Mouse (Mus musculus): Measurements from ENCODE around the gene Rgs7. TPM values are rescaled to one million over a fixed set of nuclear protein-coding genes. Genes with fewer than 3 reads are reported as not detected.

The Rgs7 gene
- total and polyA plus RNA-seq, 3 experiments = not detected

- no peaks in the 10 kb centered on the region for H3K4me1 ChIP-seq (ENCODE audit: control insufficient read depth in 1 of 2, insufficient read depth in 2 of 2, low read length in 2 of 2)
- no peak overlapping the region for H3K9ac ChIP-seq (ENCODE audit: control insufficient read depth, low read depth, low read length, poor library complexity, severe bottlenecking)
- TF ChIP-seq MAZ (IDR thresholded peaks at IDR 0.05; ENCODE audit: low read depth, low read length) (no peak), EP300 (IDR thresholded peaks at IDR 0.05; ENCODE audit: low read depth in 1 of 2, low read length in 2 of 2) (no peak), USF1 (IDR thresholded peaks at IDR 0.05; ENCODE audit: low read depth, low read length) (no peak), KAT2A (conservative IDR thresholded peaks at IDR 0.05; ENCODE audit: low read depth, low read length) (no peak), USF2 (IDR thresholded peaks at IDR 0.05; ENCODE audit: borderline replicate concordance in 1 of 2, insufficient read depth in 1 of 2, low read depth in 1 of 2, low read length in 2 of 2) (no peak), CHD2 (IDR thresholded peaks at IDR 0.05; ENCODE audit: low read length) (no peak), RCOR1 (IDR thresholded peaks at IDR 0.05; ENCODE audit: low read depth, low read length) (no peak), CTCF (IDR thresholded peaks at IDR 0.05 in 2 of 3, conservative IDR thresholded peaks at IDR 0.05 in 1 of 3; ENCODE audit: control insufficient read depth in 1 of 3, insufficient read depth in 1 of 3, low read depth in 2 of 3, low read length in 3 of 3, poor library complexity in 1 of 3, severe bottlenecking in 1 of 3) (no peak)
- no peaks in the 10 kb centered on the region; a peak in 1 of 4 replicates for H3K27me3 ChIP-seq (ENCODE audit: control insufficient read depth in 1 of 2, insufficient read depth in 2 of 2, low read length in 2 of 2)
- no peaks in the 10 kb centered on the region for H3K79me2 ChIP-seq (ENCODE audit: control insufficient read depth, insufficient read depth, low read length, poor library complexity)
- DNase-seq (ENCODE audit: low read depth, low spot score) = no peak
- no peaks in the 10 kb centered on the region for H3K9me3 ChIP-seq (replicated peaks; ENCODE audit: insufficient read depth, low read length)
- no peak overlapping the region for H3K27ac ChIP-seq (ENCODE audit: control insufficient read depth, low read depth, low read length)
- H3K4me3 ChIP-seq (ENCODE audit: control insufficient read depth in 1 of 2, insufficient read depth in 1 of 2, low read depth in 2 of 2, low read length in 2 of 2) = no peak overlapping the region
- H3K36me3 ChIP-seq (ENCODE audit: control insufficient read depth in 1 of 2, insufficient read depth in 2 of 2, low read length in 2 of 2) = no peaks in the 10 kb centered on the region
Observed at GRCm38 (mm10) chr1:175290072-175290471, 202.2 kb downstream of the Rgs7 start.

- no peaks in the 10 kb centered on the region for H3K9me3 ChIP-seq (replicated peaks; ENCODE audit: insufficient read depth, low read length)
- no peak overlapping the region for H3K4me3 ChIP-seq (ENCODE audit: control insufficient read depth in 1 of 2, insufficient read depth in 1 of 2, low read depth in 2 of 2, low read length in 2 of 2)
- TF ChIP-seq CHD2 (IDR thresholded peaks at IDR 0.05; ENCODE audit: low read length) = no peak
- TF ChIP-seq POLR2AphosphoS2 (IDR thresholded peaks at IDR 0.05; ENCODE audit: low read length) = no peak
- TF ChIP-seq TAL1 (IDR thresholded peaks at IDR 0.05; ENCODE audit: low read length) = no peak
- no peaks in the 10 kb centered on the region for H3K79me2 ChIP-seq (ENCODE audit: control insufficient read depth, insufficient read depth, low read length, poor library complexity)
- H3K36me3 ChIP-seq (ENCODE audit: control insufficient read depth in 1 of 2, insufficient read depth in 2 of 2, low read length in 2 of 2) = no peaks in the 10 kb centered on the region
- no peaks in the 10 kb centered on the region for H3K4me1 ChIP-seq (ENCODE audit: control insufficient read depth in 1 of 2, insufficient read depth in 2 of 2, low read length in 2 of 2)
- no peak for DNase-seq (ENCODE audit: low read depth, low spot score)
- no peak overlapping the region for H3K27ac ChIP-seq (ENCODE audit: control insufficient read depth, low read depth, low read length)
- H3K9ac ChIP-seq (ENCODE audit: control insufficient read depth, low read depth, low read length, poor library complexity, severe bottlenecking) = no peak overlapping the region
- H3K27me3 ChIP-seq (ENCODE audit: control insufficient read depth in 1 of 2, insufficient read depth in 2 of 2, low read length in 2 of 2) = no peaks in the 10 kb centered on the region
Observed at GRCm38 (mm10) chr1:175262341-175262740, 230.0 kb downstream of the Rgs7 start.

GRCm38 (mm10) chr1:175259374-175259773, 232.9 kb downstream of the Rgs7 start:
- no peaks in the 10 kb centered on the region for H3K36me3 ChIP-seq (ENCODE audit: control insufficient read depth in 1 of 2, insufficient read depth in 2 of 2, low read length in 2 of 2)
- H3K79me2 ChIP-seq (ENCODE audit: control insufficient read depth, insufficient read depth, low read length, poor library complexity) = no peaks in the 10 kb centered on the region
- DNase-seq (ENCODE audit: low read depth, low spot score) = no peak
- H3K9me3 ChIP-seq (replicated peaks; ENCODE audit: insufficient read depth, low read length) = no peaks in the 10 kb centered on the region
- H3K4me1 ChIP-seq (ENCODE audit: control insufficient read depth in 1 of 2, insufficient read depth in 2 of 2, low read length in 2 of 2) = no peaks in the 10 kb centered on the region
- H3K27ac ChIP-seq (ENCODE audit: control insufficient read depth, low read depth, low read length) = no peak overlapping the region
- H3K9ac ChIP-seq (ENCODE audit: control insufficient read depth, low read depth, low read length, poor library complexity, severe bottlenecking) = no peak overlapping the region
- H3K4me3 ChIP-seq (ENCODE audit: control insufficient read depth in 1 of 2, insufficient read depth in 1 of 2, low read depth in 2 of 2, low read length in 2 of 2) = no peak overlapping the region
- TF ChIP-seq TCF12 (IDR thresholded peaks at IDR 0.05; ENCODE audit: low read depth, low read length) = no peak
- no peaks in the 10 kb centered on the region for H3K27me3 ChIP-seq (ENCODE audit: control insufficient read depth in 1 of 2, insufficient read depth in 2 of 2, low read length in 2 of 2)

All from MEL (cell line).